Mouse (Mus musculus) urinary bladder, postnatal 14 days (tissue): ENCODE measurements around the gene Slc35d3.

Experiments
- DNase-seq: peaks from one replicate; pipeline ENCODE4 v3.0.0; 2021; ENCODE audit warnings: low spot score

The Slc35d3 gene

DNA sequence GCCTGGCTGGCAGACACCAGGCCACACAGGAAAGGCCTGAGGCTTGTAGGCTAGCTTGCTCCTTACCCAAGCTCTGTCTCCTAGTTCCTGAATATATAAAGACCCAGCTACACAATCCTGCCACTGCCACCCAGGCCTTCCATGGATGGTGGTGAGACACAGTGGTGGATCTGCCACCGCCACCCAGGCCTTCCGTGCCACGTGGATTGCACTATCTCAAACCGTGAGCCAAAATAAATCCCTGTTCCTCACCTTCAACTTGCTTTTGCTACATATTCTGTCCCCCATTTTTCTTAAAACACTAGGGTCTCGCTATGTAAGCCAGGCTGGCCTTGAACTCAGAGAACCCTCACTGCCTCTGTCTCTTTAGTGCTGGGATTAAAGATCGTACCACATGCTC, 17.0 kb downstream of the Slc35d3 start:
- no peak for DNase-seq

DNA sequence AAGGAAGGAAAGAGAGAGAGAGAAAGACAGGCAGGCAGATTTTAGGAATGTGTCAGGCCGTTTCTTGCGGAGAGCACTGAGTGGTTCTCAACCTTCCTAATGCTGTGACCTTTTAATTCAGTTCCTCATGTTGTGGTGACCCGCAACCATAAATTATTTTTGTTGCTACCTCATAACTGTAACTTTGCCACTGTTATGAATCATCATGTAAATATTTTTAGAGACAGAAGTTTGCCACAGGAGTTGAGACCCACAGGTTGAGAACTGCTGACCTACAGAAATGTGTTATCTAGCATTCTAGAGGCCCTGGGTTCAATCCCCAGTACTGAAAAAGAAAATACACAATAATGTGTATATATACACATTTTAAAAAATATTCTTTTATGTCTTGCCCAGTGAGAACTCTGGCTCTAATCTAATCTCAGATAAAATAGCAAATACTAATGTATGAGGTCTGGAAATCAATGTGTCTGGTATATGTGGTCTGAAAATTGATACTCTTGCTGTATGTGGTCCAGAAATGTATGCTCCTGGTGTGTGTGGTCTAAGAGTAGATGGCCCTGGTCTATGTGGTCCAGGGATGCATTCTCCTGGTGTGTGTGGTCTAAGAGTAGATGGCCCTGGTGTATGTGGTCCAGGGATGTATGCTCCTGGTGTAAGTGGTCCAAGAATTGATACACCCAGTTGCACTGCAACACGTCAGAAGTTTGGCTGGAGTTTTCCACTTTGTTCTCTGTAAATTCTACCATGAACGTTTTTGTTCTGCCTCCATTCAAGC, 20.0 kb downstream of the Slc35d3 start:
- no peak for DNase-seq

DNA sequence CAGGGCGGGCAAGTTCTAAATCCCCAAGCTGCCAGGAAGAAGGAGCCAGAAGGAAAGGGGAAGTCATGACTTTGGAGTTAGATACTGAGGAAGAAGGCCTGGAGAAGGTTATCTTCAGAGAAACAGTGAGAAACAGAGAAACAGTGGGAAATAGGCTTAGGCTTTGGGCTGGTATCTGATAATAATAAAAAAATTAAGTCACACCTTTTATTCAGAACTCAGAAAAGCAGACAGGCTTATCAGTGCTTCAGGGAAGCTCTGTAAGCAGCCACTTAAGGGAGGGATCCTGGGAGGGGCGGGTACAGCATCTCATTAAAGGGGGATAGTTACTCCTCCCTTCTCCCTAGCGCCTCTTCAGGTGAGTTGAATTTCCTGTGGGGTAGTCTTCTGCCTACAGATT, 30.3 kb downstream of the Slc35d3 start:
- no peak for DNase-seq

DNA sequence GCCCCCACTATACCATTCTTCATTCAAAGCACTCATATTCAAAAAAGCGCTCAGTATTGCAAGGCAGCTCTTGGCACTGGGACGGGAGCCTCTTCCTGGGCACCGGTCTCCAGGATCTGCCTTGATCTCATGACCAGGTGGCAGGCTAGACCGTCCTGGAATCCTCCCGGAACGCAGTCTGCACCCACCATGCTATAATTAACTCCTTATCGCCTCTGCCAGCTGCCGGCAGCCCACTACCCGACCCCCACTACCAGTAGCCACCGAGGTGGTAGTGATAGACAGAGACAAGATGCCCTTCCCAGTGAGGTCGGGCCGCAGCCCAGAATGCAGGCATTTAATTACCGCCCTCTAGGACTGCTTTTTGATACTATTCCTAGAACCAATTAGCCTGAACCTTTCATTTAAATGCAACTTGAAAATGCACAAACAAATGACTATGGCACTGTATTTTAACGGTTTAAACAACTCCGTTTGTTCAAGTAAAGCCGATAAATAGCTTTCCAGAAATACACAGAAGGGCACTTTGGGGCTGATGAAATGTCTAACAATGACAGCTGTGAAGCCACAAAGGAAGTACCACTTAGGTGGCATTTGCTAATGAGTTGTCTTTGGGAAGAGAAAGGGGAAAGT, 32.4 kb downstream of the Slc35d3 start:
- DNase-seq: no peak

DNA sequence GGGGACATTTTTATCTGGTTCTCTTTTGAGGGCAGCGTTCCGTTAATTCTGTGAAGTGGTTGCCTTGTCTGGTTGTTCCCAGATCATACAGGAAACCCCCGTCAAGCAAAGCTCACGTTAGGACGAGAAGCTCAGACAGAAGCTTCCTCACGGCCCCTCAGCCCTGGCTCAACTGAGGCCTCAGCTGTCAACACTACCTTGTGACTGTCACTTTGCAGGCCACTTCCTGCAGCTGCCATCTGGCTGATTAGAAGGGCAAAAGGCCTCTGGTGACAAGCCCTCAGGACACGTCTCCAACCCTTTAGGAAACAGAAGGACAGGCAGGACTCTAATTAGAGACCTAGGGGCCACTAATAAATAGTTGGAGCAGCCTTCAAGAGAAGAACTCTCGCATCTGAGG, 35.9 kb downstream of the Slc35d3 start:
- no peak for DNase-seq

DNA sequence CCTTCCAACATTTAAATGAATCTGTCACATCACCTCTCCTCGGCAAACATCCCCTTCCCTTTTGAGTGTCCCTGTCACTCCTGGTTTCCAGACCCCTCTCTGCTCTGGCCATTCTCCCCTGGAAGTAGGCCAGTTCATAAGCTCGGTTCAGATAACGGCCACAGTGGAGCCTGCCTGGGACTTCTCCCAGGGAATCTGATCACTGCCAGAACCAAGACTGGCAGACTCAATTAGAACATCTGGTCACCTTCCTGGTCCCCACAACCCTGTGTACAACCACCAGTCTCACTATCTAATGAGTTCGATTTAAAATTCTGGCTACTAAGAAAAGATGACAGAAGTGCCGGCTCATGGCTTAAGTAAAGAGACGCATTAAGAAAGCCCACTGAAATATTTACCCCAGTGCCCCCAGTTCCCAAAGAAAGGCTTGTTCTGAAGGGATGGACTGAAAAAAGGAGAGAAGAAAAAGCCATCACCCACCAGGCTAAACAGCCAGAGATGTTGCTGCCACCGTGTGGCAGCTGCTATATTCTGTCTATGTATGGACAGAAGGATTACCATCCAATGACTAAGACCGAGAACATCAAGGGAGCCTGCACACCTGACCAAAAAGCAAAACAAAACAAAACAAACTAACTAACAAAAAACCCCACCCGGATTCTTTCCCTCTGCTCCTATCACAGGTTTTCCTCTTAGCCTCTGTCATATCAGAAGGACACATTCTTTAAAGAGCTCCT, 39.7 kb downstream of the Slc35d3 start:
- DNase-seq: peak; percentile 14

DNA sequence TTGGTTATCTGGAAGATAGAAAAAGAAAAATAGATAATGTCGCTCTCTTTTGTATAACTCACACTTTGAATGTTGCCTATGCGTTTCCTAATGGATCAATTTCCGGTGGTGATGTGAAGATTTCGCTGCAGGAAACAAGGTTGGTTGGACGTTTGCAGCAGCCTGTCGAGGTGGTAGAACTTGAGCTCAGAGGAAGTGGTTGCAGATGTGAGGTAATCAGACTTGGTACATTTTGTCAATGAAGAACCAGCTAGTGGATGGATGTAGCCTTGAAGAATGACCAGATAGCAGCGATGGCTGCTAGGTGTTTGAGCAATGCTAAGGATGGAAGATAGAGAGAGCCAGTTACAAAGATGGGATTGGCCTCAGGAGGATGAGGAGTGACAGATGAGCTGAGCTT, 46.5 kb downstream of the Slc35d3 start:
- no peak for DNase-seq

DNA sequence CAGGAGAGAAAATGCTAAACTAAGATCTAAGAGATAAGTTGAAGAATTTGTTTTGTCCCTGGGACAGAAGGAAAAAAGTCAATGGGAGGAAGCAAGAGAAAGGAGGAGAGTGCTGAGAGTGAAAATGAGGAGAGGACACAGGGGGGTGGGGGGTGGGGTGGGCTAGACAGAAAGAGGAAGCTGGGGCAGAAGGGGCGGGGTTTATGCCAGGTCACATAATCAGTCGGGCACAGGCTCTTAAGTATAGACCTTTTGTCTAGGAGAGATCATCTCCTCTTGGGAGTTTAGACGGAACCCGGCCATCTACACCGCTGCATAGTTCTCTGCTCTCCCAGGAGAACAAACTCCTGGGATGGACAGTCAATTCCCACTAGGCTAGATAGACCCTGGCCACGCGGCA, 48.3 kb downstream of the Slc35d3 start:
- no peak for DNase-seq
